Mouse (Mus musculus): ENCODE measurements at regions not wholly inside any gene's neighbourhood (a gene's known extent, or its start where the extent isn't known, plus 50 kb on each side); places are given as distances from the start of the nearest gene placed in this dataset.
"Not testable (repeated sequence)": the region's sequence is repeated elsewhere in the genome, so short reads cannot be mapped to it uniquely, and the experiment has no call there.

DNA sequence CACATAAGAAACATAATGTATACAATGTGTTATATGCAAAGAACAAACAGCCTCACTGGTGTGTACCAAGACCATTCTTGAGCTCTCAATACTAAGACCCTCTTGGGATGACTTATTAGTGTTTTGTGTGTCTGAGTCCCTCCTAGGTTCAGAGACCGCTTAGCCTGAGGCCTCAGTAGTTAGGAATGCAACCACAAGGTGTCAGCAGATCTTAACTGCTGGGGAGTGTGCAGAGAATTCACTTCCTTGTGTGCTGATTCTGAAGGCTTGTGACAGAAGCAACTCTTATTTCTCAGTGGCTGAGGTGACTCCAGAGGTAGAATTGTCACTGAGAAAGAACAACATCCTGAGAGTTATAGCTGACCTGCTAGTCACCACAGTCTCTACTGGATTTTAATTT, 550.3 kb downstream of the Dad1 start:
- not testable (repeated sequence) for DNase-seq

DNA sequence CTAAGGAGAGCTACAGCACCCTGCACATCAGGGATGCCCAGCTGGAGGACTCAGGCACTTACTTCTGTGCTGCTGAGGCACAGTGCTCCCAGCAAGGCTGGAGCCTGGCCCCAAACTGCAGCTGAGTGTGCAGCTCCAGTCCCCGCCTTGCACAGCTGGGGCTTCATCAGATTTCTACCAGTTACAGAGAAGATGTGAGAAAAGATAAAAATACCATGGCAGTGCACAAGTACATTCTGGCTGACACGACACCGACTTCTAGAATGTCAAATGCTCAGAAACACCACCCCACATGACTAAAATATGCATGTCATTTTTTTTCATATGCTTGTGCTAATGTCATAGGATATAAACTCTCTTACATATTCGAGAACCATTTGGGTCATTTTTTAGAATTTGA, 569.8 kb downstream of the Dad1 start:
- not testable (repeated sequence) for DNase-seq

DNA sequence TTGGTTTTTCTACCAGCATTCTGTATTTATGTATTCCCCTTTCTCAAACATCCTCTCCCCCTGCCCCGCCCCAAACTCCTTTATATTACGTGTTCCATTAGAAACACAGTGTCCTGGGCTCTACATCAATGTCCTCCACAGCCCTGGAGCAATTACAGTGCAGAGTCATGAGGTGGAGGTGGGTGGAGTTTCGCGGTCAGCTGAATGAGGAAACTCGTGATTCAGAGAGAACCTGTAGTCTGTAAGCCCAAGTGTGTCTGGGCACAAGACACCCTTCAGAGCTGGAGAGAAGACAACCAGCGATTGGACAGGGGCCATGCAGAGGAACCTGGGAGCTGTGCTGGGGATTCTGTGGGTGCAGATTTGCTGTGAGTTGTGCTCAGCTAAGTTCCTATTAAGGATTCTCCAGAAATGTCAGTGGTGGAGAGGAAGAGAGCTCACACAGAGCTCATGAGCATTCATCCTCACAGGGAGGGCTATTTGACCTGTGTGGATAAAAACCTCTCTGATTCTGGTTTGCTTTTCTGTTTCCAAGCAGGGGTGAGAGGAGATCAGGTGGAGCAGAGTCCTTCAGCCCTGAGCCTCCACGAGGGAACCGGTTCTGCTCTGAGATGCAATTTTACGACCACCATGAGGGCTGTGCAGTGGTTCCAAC, 570.4 kb downstream of the Dad1 start:
- not testable (repeated sequence) for DNase-seq

DNA sequence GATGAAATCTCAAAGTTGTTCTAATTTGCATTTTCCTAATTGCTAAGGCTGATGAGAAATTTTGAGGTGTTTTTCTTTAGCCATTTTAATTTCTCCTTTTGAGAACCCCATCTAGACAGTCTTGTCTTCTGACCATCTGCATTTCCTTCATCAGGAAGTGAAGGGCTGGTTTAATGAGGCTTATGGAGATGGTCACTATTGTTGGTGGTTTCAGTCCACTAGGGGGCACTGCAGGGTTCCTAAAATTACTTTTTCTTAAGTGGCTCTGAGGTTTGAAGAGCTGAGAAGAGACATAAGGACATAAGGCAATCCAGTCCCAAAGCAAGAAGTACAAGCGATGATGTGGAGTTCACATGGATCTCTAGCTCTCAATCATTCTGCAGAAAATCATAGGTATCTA, 571.2 kb downstream of the Dad1 start:
- not testable (repeated sequence) for DNase-seq

DNA sequence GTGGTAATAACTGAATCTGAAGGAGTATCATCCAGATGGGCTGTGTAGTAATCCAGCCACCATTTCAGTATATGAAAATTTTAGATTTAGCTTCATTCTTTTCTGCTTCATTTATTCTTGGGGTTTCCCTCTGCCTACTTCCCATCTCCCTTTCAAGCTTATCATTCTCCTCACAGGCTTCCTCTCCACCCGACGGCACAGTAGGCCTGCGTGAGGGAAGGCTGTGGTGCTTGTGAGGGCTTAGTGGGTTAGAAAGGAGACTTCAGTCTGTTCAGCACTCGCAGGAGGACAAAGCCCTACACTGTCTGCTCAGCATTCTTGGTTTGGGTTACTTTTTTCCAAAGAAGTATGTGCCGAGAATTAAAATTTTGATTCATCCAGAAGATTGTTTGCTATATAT, 572.6 kb downstream of the Dad1 start:
- DNase-seq: not testable (repeated sequence)

DNA sequence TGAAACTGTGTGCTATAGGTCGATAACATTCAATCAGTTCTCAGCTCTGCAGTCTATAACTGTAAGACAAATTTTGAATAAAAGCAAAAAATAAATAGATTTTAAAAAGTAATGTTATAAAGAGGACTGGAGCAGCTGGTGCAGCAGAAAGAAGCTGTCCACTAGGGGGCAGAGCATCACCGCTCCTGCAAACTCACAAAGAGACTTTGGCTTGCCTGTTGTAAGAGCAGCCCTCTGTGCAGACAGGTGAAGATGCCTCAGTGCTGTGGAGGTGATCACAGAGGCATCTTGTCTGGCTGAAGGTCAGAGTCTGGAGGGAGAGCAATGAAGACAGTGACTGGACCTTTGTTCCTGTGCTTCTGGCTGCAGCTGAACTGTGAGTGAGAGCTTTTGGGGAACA, 588.2 kb downstream of the Dad1 start:
- peak; percentile 2 for DNase-seq

DNA sequence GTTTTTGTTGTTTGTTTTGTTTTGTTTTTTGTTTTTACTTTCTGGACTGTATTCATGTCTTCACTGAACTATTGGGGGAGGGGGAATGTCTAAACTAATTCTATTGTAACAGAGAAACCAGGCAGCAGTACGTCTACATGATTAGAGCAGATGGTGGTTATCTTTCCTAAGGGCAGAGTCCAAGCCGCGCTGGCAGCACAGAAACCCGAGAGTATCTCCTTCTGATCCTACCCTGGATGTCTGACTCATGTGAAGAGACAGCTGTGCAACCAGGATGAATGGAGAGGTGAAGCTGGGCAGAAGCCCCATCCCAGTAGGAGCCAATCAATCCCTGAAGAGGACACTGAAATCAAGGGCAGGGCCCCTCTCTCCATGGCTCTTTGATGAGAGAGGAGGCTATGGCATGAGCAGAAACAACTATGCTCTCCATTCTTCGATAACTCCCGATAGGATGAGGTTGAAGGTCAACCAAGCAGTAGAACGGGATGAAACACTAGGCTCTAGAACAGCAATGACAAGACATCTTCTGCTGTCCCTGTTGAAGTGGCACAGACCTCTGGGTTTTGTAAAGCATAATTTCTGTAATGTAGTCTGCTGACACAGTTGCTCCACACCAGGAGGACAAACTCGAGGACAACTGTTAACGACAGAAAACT, 591.1 kb downstream of the Dad1 start:
- not testable (repeated sequence) for DNase-seq

DNA sequence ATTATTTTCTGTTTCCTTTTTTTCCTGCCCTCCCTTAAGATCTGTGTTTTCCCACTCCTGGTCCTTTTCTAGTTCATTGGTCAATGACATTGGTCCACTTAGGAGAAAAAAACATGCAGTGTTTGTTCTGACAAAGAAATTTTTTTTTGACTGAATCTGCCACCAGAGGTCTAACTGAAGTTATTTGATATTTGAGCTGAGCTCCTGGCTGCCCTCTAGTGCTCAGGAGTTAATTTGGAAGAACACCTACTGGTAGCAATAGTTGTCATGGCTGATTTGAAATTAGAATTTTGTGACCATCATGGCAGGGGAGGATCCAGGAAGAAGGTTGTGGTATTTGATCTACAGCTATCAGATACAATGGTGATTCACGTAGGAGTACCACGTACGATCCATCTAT, 599.2 kb downstream of the Dad1 start:
- not testable (repeated sequence) for DNase-seq

DNA sequence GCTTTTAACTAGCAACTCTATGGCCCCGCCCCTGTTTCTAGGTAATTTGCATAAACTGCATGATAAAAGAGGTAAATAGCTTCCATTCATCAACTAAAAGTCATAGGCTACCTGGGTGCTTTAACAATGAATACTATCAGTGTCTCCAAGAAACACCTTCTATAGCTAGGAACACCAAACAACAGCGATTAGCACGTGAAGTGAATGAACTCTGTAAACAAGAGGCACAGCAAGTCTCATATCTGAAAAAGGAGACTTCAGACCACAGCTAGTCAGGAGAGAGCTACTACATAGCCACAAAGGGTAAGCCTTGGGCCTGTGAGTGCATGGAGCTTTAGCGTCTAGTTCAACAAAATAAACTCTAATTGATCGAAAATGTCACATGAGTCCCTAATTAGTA, 602.8 kb downstream of the Dad1 start:
- not testable (repeated sequence) for DNase-seq

DNA sequence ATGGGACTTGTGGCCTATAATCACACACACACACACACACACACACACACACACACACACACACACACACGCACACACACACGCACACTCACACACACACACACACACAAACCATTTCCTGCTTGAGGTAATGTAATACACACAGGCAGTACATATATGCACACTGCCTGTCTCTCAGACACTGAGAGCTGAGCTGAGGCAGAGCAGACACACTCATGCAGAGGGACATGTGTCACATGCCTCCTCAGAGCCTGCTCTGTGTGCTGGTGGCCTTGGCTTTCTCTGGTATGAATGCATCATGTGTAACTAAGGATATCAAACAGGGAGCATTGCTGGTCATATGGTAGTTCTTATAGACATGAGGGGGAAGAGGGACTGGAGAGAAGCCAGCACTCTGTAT, 604.7 kb downstream of the Dad1 start:
- DNase-seq: not testable (repeated sequence)

DNA sequence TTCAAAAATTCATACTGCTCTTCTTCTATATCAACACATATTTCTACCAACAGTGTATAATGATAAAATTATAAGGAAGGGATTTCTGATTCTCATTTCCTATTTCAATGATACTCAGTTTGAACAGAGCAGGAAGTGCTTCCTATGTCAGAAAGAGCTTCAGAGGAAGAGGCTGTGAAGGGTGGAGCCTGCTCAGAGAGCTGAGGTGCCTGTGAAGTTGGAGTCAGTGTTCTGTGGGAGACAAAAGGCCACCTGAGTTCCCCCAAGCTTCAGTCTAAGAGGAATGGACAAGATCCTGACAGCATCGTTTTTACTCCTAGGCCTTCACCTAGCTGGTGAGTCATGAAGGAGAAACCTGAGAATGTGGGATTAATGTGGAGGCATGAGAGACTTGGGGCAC, 613.5 kb downstream of the Dad1 start:
- not testable (repeated sequence) for DNase-seq

DNA sequence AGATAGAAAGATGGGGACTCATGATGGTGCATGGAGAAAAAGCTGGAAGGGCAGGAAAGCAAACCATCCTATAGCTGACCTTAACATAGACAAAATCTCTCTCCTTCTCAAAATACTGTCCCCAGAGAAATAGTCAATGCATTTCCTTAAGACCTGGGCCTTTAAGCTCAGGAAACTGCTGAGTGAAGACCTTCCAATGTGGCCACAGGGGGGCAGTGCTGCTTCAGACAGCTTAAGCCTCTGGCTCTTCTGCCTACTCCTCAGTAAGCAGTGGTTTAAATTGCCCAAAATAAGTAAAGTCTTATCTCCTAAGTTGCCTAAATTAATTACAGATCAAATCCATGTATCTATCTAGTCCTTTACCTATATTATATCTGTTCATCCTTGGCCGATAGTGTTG, 616.2 kb downstream of the Dad1 start:
- DNase-seq: peak; percentile 2

DNA sequence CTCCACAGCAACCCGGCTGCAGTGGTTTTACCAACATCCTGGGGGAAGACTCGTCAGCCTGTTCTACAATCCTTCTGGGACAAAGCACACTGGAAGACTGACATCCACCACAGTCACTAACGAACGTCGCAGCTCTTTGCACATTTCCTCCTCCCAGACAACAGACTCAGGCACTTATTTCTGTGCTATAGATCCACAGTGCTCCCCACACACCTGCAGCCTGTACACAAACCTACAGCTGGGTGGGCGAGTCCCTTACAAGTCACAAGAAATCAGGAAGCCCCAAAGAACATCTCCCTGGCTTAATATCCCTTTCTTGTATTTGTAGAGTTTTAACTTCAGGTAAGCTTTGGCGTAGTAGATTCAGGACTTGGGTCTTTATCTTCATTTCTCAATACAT, 618.7 kb downstream of the Dad1 start:
- not testable (repeated sequence) for DNase-seq

DNA sequence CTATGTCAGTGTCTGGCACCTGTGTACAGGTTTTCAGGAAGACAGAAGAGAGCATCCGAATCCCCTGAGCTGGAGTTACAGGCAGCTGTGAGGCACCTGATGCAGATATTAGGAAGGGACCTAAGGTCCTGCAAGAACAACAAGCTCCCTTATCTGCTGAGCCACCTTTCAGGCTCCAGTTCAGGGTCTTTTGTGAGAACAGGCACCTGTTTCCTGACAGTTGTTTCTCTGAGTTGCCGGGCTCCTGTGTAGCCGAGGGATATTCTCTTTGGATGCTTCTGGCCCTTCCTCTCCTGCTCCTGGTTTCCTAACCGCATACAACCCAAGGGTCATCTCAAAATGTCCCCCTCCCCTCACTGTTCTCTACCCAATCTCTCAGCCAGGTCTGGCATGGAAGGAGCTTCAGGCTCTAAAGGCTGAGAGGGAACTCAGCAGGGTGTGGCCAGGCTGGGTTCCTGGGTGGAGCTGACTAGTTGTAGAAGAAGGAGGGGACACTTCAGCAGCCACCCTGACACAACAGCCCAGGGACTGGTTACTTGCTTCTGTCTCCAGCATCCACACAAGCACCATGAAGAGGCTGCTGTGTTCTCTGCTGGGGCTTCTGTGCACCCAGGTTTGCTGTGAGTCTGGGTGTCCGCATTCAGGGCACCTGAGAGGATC, 619.5 kb downstream of the Dad1 start:
- DNase-seq: not testable (repeated sequence)

DNA sequence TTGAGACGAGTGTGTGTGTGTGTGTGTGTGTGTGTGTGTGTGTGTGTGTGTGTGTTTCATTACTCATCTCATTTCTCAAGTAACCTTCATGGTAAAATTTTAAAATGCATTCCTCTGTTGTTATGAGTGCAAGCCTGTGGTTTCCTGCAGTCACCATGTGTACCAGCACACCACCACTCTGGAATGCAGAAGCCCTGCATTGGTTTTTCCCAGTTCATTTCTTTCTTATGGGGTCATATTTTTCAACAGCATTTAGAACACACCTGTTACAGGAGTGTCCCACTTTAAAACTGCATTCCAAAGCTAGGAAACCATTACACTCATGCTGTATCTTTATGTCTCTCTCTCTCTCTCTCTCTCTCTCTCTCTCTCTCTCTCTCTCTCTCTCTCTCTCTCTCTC, 620.2 kb downstream of the Dad1 start:
- DNase-seq: not testable (repeated sequence)

DNA sequence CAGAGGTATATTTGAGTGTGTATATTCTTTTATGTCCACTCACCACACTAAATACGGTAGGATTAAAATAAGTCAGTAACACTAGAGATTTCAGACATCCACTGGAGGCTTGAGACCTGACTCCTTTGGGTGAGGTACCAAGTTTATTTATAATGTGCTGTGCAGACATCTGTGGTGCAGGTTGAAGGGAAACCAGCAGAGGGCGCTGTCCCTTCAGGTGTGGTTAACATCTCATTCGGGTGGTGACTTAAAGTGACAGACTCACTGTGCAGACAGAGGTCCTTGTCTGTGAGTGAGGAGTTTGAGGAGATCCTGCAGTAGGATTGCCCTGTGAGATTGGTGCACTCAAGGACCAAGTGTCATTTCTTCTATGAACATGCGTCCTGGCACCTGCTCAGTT, 632.5 kb downstream of the Dad1 start:
- not testable (repeated sequence) for DNase-seq

DNA sequence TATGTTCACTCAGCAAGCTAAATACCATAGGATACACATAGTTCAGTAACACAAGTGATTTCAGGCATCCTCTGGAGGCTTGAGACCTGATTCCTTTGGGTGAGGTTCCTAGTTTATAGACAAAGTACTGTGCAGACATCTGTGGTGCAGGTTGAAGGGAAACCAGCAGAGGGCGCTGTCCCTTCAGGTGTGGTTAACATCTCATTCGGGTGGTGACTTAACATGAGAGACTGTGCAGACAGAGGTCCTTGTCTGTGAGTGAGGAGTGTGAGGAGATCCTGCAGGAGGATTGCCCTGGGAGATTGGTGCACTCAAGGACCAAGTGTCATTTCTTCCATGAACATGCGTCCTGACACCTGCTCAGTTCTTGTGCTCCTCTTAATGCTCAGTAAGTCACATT, 637.8 kb downstream of the Dad1 start:
- not testable (repeated sequence) for DNase-seq

DNA sequence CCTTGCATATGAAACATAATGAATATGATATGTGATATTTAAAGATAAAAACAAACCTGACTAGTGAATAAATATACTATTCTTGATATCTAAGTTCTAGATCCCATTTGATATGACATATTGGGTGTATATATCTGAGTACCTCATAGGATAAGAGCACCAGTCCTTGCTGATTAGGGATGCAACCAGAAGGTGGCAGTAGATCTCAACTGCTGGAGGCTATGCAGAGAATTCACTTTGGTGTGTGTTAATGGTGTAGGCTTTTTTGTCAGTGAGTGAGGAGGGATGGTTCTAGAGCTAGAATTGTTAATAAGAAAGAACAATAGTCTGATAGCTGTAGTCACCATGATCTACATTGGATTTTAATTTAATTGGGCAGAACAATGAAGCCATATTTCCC, 639.6 kb downstream of the Dad1 start:
- DNase-seq: no peak

DNA sequence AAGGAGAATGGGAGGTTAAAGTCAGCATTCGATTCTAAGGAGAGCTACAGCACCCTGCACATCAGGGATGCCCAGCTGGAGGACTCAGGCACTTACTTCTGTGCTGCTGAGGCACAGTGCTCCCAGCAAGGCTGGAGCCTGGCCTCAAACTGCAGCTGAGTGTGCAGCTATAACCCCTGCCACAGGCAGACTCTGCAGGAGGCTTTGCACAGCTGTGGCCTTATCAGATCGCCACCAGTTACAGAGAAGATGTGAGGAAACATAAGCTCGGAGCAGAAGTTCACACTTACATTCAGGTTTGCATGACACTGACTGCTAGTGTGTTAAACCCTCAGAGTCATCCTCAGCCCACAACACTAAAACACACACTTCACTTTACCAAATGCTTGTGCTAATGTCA, 654.6 kb downstream of the Dad1 start:
- DNase-seq: not testable (repeated sequence)

DNA sequence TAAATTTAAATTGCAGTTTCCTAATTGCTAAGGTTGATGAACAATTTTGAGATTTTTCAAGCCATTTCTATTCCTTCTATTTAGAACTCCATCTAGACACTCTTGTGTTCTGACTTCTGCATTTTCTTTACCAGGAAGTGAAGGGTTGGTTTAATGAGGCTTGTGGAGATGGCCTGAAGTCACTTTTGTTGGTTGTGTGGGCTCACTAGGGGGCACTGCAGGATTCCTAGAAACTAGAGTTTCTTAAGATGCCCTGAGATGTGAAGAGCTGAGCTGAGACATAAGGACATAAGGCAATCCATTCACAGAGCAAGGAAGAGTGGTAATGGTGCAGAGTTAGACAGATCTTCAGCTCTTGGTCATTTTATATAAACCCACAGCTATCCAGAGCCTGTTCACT, 656.6 kb downstream of the Dad1 start:
- not testable (repeated sequence) for DNase-seq

DNA sequence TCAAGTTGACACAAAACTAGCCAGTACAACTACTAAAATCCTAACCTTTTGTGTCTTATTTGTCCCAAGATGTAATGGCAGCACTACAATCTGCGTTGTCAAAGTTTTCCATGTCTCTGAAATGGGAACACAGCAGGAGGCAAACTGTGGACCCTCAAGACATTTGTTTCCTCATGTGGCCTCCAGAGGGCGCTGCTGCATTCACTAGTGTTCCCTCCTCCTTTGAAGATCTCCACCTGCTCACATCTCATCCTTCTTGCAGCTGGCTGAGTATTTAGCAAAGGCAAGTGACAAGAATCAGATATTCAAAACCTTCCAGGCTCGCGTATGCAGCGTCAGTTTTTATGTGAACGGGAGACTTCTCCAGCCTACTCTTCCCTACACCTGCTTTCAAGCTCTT, 663.3 kb downstream of the Dad1 start:
- not testable (repeated sequence) for DNase-seq

DNA sequence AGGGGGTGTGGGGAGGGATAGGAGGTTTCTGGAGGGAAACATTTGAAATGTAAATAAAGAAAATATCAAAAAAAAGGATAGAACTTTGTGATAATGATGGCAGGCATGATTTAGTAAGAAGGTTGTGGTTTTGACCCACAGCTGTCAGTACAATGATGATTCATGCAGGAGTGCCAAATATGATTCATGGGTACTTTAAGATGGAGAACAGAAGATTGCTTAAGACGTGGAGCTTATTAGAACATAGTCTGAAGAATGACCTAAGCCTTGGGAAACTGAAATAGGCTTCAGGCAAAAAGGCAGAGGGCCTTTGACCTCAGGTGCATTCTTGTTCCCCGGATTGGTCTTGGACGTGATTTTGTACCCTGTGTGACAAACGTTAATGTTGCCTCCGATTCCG, 671.4 kb downstream of the Dad1 start:
- DNase-seq: not testable (repeated sequence)

DNA sequence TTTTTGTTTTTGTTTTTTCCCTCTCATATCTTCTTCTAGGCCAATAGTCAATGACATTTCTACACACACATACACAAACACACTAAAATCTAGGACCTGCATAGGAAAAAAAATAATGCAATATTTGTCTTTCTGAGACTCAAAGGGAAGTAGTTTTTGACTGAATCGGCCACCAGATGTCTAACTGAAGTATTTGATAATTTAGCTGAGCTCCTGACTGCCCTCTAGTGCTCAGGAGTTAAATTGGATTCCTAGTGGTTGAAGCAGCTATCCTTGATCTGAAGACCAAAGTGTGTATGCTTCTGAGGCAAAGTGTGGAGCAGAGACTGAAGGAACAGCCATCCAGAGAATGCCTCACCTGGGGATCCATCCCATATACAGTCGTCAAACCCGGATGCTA, 672.2 kb downstream of the Dad1 start:
- DNase-seq: not testable (repeated sequence)

DNA sequence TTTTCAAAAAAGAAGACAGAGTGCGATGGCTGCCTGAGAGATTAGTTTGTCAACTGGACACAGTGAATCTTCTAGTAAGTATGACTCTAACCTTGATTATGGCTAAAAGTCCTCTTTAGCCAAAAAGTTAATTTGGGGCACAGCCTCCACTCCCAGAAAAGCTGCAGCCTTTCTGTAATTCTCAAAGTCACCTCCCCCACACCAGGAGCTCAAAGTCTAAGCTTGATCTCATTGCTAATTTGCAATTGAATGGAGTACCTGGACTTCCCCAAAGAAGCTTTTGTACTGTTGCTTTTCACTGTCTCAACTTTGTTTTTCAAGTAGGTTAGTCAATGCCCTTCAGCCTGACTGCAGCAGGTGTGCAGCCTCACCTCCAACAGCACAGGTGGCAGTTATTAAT, 677.0 kb downstream of the Dad1 start:
- not testable (repeated sequence) for DNase-seq

All from adrenal gland, postnatal 25 days (tissue).